Mouse (Mus musculus) MEL (cell line): ENCODE results near the gene Cgref1. TPM values are rescaled to one million over a fixed set of nuclear protein-coding genes. Genes with fewer than 3 reads are reported as not detected.

Source experiments
- DNase-seq: peaks from one replicate; pipeline ENCODE4 v3.0.0; 2011; ENCODE audit warnings: low read depth, low spot score
- H3K27ac ChIP-seq: 2 replicates; pipeline ENCODE4 v1.5.1; 2012; ENCODE audit warnings: low read depth, mild to moderate bottlenecking, control low read depth, low read length, moderate library complexity; ENCODE audit not compliant: control insufficient read depth
- H3K27me3 ChIP-seq, 2 experiments: fragments of 150-350 bp in 1 of 2; sonication (generic) in 1 of 2; 2 replicates each; pipeline ENCODE4 v1.6.1; 2012; ENCODE audit warnings: low read length in 2 of 2, mild to moderate bottlenecking in 2 of 2, improper control_type of control experiment in 1 of 2, moderate library complexity in 1 of 2; ENCODE audit not compliant: insufficient read depth in 2 of 2, control insufficient read depth in 1 of 2
- H3K36me3 ChIP-seq, 2 experiments: 2 replicates each; pipeline ENCODE4 v1.6.1; 2012 to 2014; ENCODE audit warnings: low read length in 2 of 2, improper control_type of control experiment in 1 of 2, inconsistent platforms in 1 of 2, mild to moderate bottlenecking in 1 of 2; ENCODE audit not compliant: insufficient read depth in 2 of 2, control insufficient read depth in 1 of 2
- H3K4me1 ChIP-seq, 2 experiments: fragments of 150-350 bp in 1 of 2; sonication (generic) in 1 of 2; 2 replicates each; pipeline ENCODE4 v1.6.1; 2012; ENCODE audit warnings: low read length in 2 of 2, improper control_type of control experiment in 1 of 2, mild to moderate bottlenecking in 1 of 2; ENCODE audit not compliant: insufficient read depth in 2 of 2, control insufficient read depth in 1 of 2
- H3K4me3 ChIP-seq, 2 experiments: fragments of 150-350 bp in 1 of 2; sonication (generic) in 1 of 2; 2 replicates each; pipeline ENCODE4 v1.5.1; 2012; ENCODE audit warnings: low read depth in 2 of 2, low read length in 2 of 2, mild to moderate bottlenecking in 2 of 2, moderate library complexity in 2 of 2, control low read depth in 1 of 2, improper control_type of control experiment in 1 of 2; ENCODE audit not compliant: control insufficient read depth in 1 of 2, insufficient read depth in 1 of 2
- H3K79me2 ChIP-seq: 2 replicates; pipeline ENCODE4 v1.6.1; 2012; ENCODE audit warnings: mild to moderate bottlenecking, low read length, moderate library complexity; ENCODE audit not compliant: control insufficient read depth, poor library complexity, insufficient read depth
- H3K9ac ChIP-seq: 2 replicates; pipeline ENCODE4 v1.6.1; 2012; ENCODE audit warnings: low read depth, mild to moderate bottlenecking, control low read depth, low read length, moderate library complexity; ENCODE audit not compliant: control insufficient read depth, poor library complexity, severe bottlenecking
- H3K9me3 ChIP-seq: fragments of 150-350 bp; sonication (generic); replicated peaks from 2 replicates; pipeline ENCODE4 v1.6.1; 2012; ENCODE audit warnings: mild to moderate bottlenecking, low read length, improper control_type of control experiment, moderate library complexity; ENCODE audit not compliant: insufficient read depth
- CHD1 ChIP-seq: IDR thresholded peaks from 2 replicates; pipeline ENCODE4 v1.6.1; 2012; ENCODE audit warnings: low read depth, mild to moderate bottlenecking, inconsistent platforms, low read length, improper control_type of control experiment
- E2F4 ChIP-seq: IDR thresholded peaks from 2 replicates; pipeline ENCODE4 v1.6.1; 2011; ENCODE audit warnings: low read depth, low read length, improper control_type of control experiment, borderline replicate concordance
- ELF1 ChIP-seq: IDR thresholded peaks from 2 replicates; pipeline ENCODE4 v1.6.1; 2014; ENCODE audit warnings: low read depth, mild to moderate bottlenecking, inconsistent platforms, low read length, improper control_type of control experiment, moderate library complexity
- HCFC1 ChIP-seq: IDR thresholded peaks from 2 replicates; pipeline ENCODE4 v1.6.1; 2012; ENCODE audit warnings: low read depth, mild to moderate bottlenecking, inconsistent platforms, low read length, improper control_type of control experiment, moderate library complexity
- MAZ ChIP-seq: IDR thresholded peaks from 2 replicates; pipeline ENCODE4 v1.6.1; 2012; ENCODE audit warnings: low read depth, mild to moderate bottlenecking, inconsistent platforms, low read length, improper control_type of control experiment
- MYB ChIP-seq: IDR thresholded peaks from 2 replicates; pipeline ENCODE4 v1.6.1; 2011; ENCODE audit warnings: mild to moderate bottlenecking, low read depth, low read length, improper control_type of control experiment
- MYC ChIP-seq: IDR thresholded peaks from 2 replicates; pipeline ENCODE4 v1.6.1; 2011; ENCODE audit warnings: low read depth, mild to moderate bottlenecking, low read length, improper control_type of control experiment, moderate library complexity
- POLR2A ChIP-seq, 2 experiments: IDR thresholded peaks; 2 replicates each; pipeline ENCODE4 v1.6.1; 2011 to 2012; ENCODE audit warnings: low read length in 2 of 2, mild to moderate bottlenecking in 2 of 2, control low read depth in 1 of 2, improper control_type of control experiment in 1 of 2, low read depth in 1 of 2, moderate library complexity in 1 of 2; ENCODE audit not compliant: control insufficient read depth in 1 of 2, insufficient read depth in 1 of 2, poor library complexity in 1 of 2
- POLR2AphosphoS2 ChIP-seq: IDR thresholded peaks from 2 replicates; pipeline ENCODE4 v1.6.1; 2011; ENCODE audit warnings: low read length, improper control_type of control experiment
- RCOR1 ChIP-seq: IDR thresholded peaks from 2 replicates; pipeline ENCODE4 v1.6.1; 2012; ENCODE audit warnings: low read depth, mild to moderate bottlenecking, inconsistent platforms, low read length, improper control_type of control experiment
- USF1 ChIP-seq: IDR thresholded peaks from 2 replicates; pipeline ENCODE4 v1.6.1; 2014; ENCODE audit warnings: low read depth, mild to moderate bottlenecking, inconsistent platforms, low read length, improper control_type of control experiment, moderate library complexity
- ZNF384 ChIP-seq: IDR thresholded peaks from 2 replicates; pipeline ENCODE4 v1.6.1; 2012; ENCODE audit warnings: low read depth, mild to moderate bottlenecking, inconsistent platforms, low read length, improper control_type of control experiment
- polyA plus RNA-seq, 2 experiments: library from polyadenylated mRNA; stranded (reverse) in 1 of 2; unstranded in 1 of 2; fragments of >175 nt in 1 of 2; fragments of >200 nt in 1 of 2; gene quantifications; 2 replicates each; pipeline versions ENCODE4 v1.2.1 to v1.2.4; 2012; ENCODE audit warnings: low replicate concordance in 2 of 2, low read depth in 1 of 2; ENCODE audit not compliant: insufficient read length in 2 of 2, insufficient read depth in 1 of 2, missing spikeins in 1 of 2
- total RNA-seq: library from RNA; depleted of rRNA; stranded (reverse); fragments of 300-350 nt; gene quantifications from 2 replicates; pipeline ENCODE4 v1.2.3, GENCODE M21; 2012; rRNA removed

Gene Cgref1
- total and polyA plus RNA-seq, 3 experiments: 1.4 TPM; not detected in 2

DNA sequence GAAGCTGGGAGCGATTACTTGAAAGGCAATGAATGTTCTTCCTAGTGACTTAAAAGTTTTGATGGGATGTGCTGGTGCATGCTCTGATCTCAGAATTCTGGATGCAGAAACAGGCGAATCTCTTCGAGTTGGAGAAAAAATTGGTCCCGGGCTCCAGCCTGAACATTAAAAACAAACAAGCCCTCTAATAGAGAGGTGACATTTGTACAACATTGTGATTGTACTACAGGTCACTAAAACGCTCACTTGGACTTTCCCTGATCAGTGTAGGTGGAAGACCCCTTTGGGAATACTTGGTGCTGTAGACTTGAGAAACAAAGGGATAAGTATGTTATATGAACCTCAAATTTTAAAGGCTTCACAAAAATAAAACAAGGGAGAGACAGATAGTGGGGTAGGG, 58.7 kb downstream of the Cgref1 start:
- no peak overlapping the region for H3K27ac ChIP-seq
- H3K4me1 ChIP-seq: peaks cover 0 to 10% of the 10 kb centered on the region in 2 experiments; a peak in 2 of 4 replicates
- H3K27me3 ChIP-seq: no peaks in the 10 kb centered on the region

DNA sequence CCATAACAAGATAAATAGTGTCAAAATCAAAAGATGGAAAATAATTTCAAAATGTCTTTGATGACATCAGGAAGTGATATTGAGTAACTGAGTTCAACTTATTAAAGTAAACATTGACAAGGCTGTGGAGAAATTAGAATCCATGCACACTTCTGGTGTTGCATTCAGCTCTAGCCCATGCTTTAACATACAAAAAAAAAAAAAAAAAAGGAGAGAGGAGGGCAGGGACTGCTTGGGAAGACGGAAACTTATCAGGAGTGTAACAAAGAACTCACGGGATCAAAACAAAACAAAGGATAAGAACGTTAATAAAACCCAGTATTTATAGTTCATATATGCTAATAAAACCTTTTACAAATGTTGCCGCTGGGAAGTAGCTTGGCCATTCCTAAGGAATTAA, 59.2 kb downstream of the Cgref1 start:
- H3K4me1 ChIP-seq: peaks cover 0 to 10% of the 10 kb centered on the region in 2 experiments; a peak in 2 of 4 replicates
- H3K27me3 ChIP-seq: no peaks in the 10 kb centered on the region
- no peak for DNase-seq
- no peak overlapping the region for H3K27ac ChIP-seq
- H3K9ac ChIP-seq: no peak overlapping the region
- no peaks in the 10 kb centered on the region for H3K9me3 ChIP-seq
- TF ChIP-seq MYC (no peak), MYB (no peak), USF1 (no peak), HCFC1 (0 out of 2 replicates have a peak, but pooled peaks have one; percentile 9), MAZ (no peak), ZNF384 (peak; percentile 73)
- peaks cover 5% of the 10 kb centered on the region; the same call in 1 of the 2 replicates for H3K79me2 ChIP-seq
- H3K4me3 ChIP-seq: peak overlapping the region in 1 of 2 experiments; percentile 50; a peak in 2 of 4 replicates
- peaks cover 0 to 12% of the 10 kb centered on the region in 2 experiments; a peak in 1 of 4 replicates for H3K36me3 ChIP-seq

More for the DNA sequence above, 58.7 kb downstream of the Cgref1 start:
- TF ChIP-seq E2F4 (0 out of 2 replicates have a peak, but pooled peaks have one; percentile 29), POLR2AphosphoS2 (no peak), ELF1 (no peak), RCOR1 (no peak), ZNF384 (no peak), CHD1 (no peak; the same call in 1 of the 2 replicates), POLR2A (IDR thresholded peaks at IDR 0.05; ENCODE audit: control insufficient read depth in 1 of 2, insufficient read depth in 1 of 2, low read depth in 1 of 2, low read length in 2 of 2, poor library complexity in 1 of 2) (no peak), MAZ (0 out of 2 replicates have a peak, but pooled peaks have one; percentile 40), HCFC1 (0 out of 2 replicates have a peak, but pooled peaks have one; percentile 2)
- Histone ChIP-seq H3K4me3 (peak overlapping the region; percentile 50 to 72), H3K9ac (peak overlapping the region; percentile 55), H3K36me3 (peaks cover 0 to 12% of the 10 kb centered on the region in 2 experiments; a peak in 1 of 4 replicates), H3K79me2 (peaks cover 5% of the 10 kb centered on the region; the same call in 1 of the 2 replicates), H3K9me3 (no peaks in the 10 kb centered on the region)
- no peak for DNase-seq

Other genes starting within 250 kb of the Cgref1 start
- gene Dpysl5, start 234.0 kb downstream of the Cgref1 start, total RNA-seq: not detected in 2 replicates
- not detected for gene Dpysl5, start 234.0 kb downstream of the Cgref1 start, polyA plus RNA-seq
- 0.04 TPM in 1 of 2 replicates, not detected in the other for gene Mapre3, start 130.9 kb downstream of the Cgref1 start, total RNA-seq
- gene Mapre3, start 130.9 kb downstream of the Cgref1 start, polyA plus RNA-seq: under 1 TPM in 1 of 2 experiments, not detected in 1; 0.81 TPM
- gene Tmem214, start 77.6 kb downstream of the Cgref1 start, total RNA-seq: 41.3 and 50.5 TPM in 2 replicates
- 100 to 1,000 TPM; 101 to 170 TPM for gene Tmem214, start 77.6 kb downstream of the Cgref1 start, polyA plus RNA-seq
- 10.6 and 12.8 TPM in 2 replicates for gene Agbl5, start 56.9 kb downstream of the Cgref1 start, total RNA-seq
- gene Agbl5, start 56.9 kb downstream of the Cgref1 start, polyA plus RNA-seq: 10 to 100 TPM in 1 of 2 experiments, not detected in 1; 45.0 TPM
- gene Ost4, start 37.8 kb downstream of the Cgref1 start, total RNA-seq: 296 and 321 TPM in 2 replicates
- 100 to 1,000 TPM; 220 to 478 TPM for gene Ost4, start 37.8 kb downstream of the Cgref1 start, polyA plus RNA-seq
- 1.3 and 1.5 TPM in 2 replicates for gene Emilin1, start 32.2 kb downstream of the Cgref1 start, total RNA-seq
- gene Emilin1, start 32.2 kb downstream of the Cgref1 start, polyA plus RNA-seq: 1 to 10 TPM in 1 of 2 experiments, not detected in 1; 2.0 TPM
- 268 and 308 TPM in 2 replicates for gene Khk, start 24.2 kb downstream of the Cgref1 start, total RNA-seq
- gene Khk, start 24.2 kb downstream of the Cgref1 start, polyA plus RNA-seq: 100 to 1,000 TPM in 1 of 2 experiments, not detected in 1; 461 TPM
- gene Preb, start 14.8 kb upstream of the Cgref1 start, total RNA-seq: 141 and 143 TPM in 2 replicates
- 100 to 1,000 TPM in 1 of 2 experiments, not detected in 1; 247 TPM for gene Preb, start 14.8 kb upstream of the Cgref1 start, polyA plus RNA-seq
- 0.03 and 0.08 TPM in 2 replicates for gene Tcf23, start 23.1 kb upstream of the Cgref1 start, total RNA-seq
- gene Tcf23, start 23.1 kb upstream of the Cgref1 start, polyA plus RNA-seq: under 1 TPM in 1 of 2 experiments, not detected in 1; 0.07 TPM
- 31.7 and 37.2 TPM in 2 replicates for gene Atraid, start 102.7 kb upstream of the Cgref1 start, total RNA-seq
- 10 to 100 TPM in 1 of 2 experiments, not detected in 1; 58.0 TPM for gene Atraid, start 102.7 kb upstream of the Cgref1 start, polyA plus RNA-seq
- gene Slc5a6, start 103.3 kb upstream of the Cgref1 start, total RNA-seq: 25.6 and 34.5 TPM in 2 replicates
- 10 to 100 TPM in 1 of 2 experiments, not detected in 1; 41.7 TPM for gene Slc5a6, start 103.3 kb upstream of the Cgref1 start, polyA plus RNA-seq
- 213 and 228 TPM in 2 replicates for gene Cad, start 109.2 kb upstream of the Cgref1 start, total RNA-seq
- gene Cad, start 109.2 kb upstream of the Cgref1 start, polyA plus RNA-seq: 100 to 1,000 TPM; 254 to 383 TPM
- not detected in 2 replicates for gene Dnajc5g, start 160.7 kb upstream of the Cgref1 start, total RNA-seq
- gene Dnajc5g, start 160.7 kb upstream of the Cgref1 start, polyA plus RNA-seq: not detected
- not detected in 2 replicates for gene Slc30a3, start 162.6 kb upstream of the Cgref1 start, total RNA-seq
- not detected for gene Slc30a3, start 162.6 kb upstream of the Cgref1 start, polyA plus RNA-seq
- gene Trim54, start 171.1 kb upstream of the Cgref1 start, total RNA-seq: not detected in 2 replicates
- gene Trim54, start 171.1 kb upstream of the Cgref1 start, polyA plus RNA-seq: not detected
- gene Ucn, start 193.2 kb upstream of the Cgref1 start, total RNA-seq: not detected in 2 replicates
- gene Ucn, start 193.2 kb upstream of the Cgref1 start, polyA plus RNA-seq: not detected
- 25.4 and 25.8 TPM in 2 replicates for gene Mpv17, start 208.7 kb upstream of the Cgref1 start, total RNA-seq
- gene Mpv17, start 208.7 kb upstream of the Cgref1 start, polyA plus RNA-seq: 10 to 100 TPM in 1 of 2 experiments, not detected in 1; 49.9 TPM
- 5.0 and 5.8 TPM in 2 replicates for gene Gm29609, start 234.3 kb upstream of the Cgref1 start, total RNA-seq
- 1 to 10 TPM in 1 of 2 experiments, not detected in 1; 6.4 TPM for gene Gm29609, start 234.3 kb upstream of the Cgref1 start, polyA plus RNA-seq
- gene Gtf3c2, start 234.6 kb upstream of the Cgref1 start, total RNA-seq: 46.7 and 50.9 TPM in 2 replicates
- 100 to 1,000 TPM in 1 of 2 experiments, not detected in 1; 129 TPM for gene Gtf3c2, start 234.6 kb upstream of the Cgref1 start, polyA plus RNA-seq
- gene Snx17, start 247.6 kb upstream of the Cgref1 start, total RNA-seq: 67.3 and 85.1 TPM in 2 replicates
- gene Snx17, start 247.6 kb upstream of the Cgref1 start, polyA plus RNA-seq: 10 to 100 TPM in 1 of 2 experiments, not detected in 1; 85.6 TPM
- 126 and 151 TPM in 2 replicates for gene Eif2b4, start 247.8 kb upstream of the Cgref1 start, total RNA-seq
- gene Eif2b4, start 247.8 kb upstream of the Cgref1 start, polyA plus RNA-seq: 100 to 1,000 TPM in 1 of 2 experiments, not detected in 1; 282 TPM